Mouse (Mus musculus): ENCODE results near the gene Ttc5. TPM values are rescaled to one million over a fixed set of nuclear protein-coding genes. Genes with fewer than 3 reads are reported as not detected.

Ttc5 gene
- polyA plus RNA-seq (2015; fragmentation: Nextera tagmentation; extraction: Ambion mirVana) = 58.4 and 65.4 TPM in 2 replicates

DNA sequence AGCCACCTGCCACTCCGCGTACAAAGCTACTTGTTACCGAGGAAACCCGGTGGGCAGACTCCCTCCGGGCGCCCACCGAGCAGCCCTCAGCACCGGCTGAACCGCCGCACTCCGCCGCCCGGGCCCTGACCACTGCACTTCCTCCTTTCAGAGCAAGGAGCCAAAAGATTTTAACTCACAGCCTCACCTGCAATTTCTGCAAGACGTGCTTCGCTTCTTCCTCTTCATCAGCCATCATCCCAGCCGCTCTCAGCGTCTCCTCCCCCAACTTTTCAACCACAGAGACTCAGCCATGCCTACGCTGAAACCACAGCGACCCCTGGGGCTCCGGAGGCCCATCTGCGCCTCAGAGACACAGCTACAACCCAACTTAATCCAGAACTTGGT is at the start of gene Ttc5:
Ttc5 (minus strand) TSS at position 269 of the 387 bp plus-strand sequence.
- TF ChIP-seq CTCF (IDR thresholded peaks at IDR 0.05; ENCODE audit: low read depth) = peak; percentile 88
- Histone ChIP-seq H3K9ac (ENCODE audit: low read depth, low read length) (peak within 1 kb of the TSS; percentile 78), H3K27me3 (ENCODE audit: insufficient read depth, low read length) (no peaks in the 10 kb centered on the region), H3K4me3 (replicated peaks; ENCODE audit: low read depth, low read length) (peak within 1 kb of the TSS; percentile 72), H3K36me3 (ENCODE audit: insufficient read depth, low read length) (peaks cover 10% of the 10 kb centered on the region; the same call in 1 of the 2 replicates), H3K4me2 (ENCODE audit: low read length) (peak within 1 kb of the TSS; percentile 64), H3K27ac (peak within 1 kb of the TSS; percentile 84), H3K9me3 (replicated peaks; ENCODE audit: low read length) (no peaks in the 10 kb centered on the region), H3K4me1 (replicated peaks; ENCODE audit: insufficient read depth, low read length) (no peaks in the 10 kb centered on the region)
- DNase-seq (ENCODE audit: low spot score) (peak; percentile 91), ATAC-seq (replicated peaks; ENCODE audit: low FRiP score, low read depth) (peak; percentile 88)
- under 1% methylated on average over 21 of the region's 21 CpGs for WGBS

- no peaks in the 10 kb centered on the region for H3K4me1 ChIP-seq (replicated peaks; ENCODE audit: insufficient read depth, low read length)
- no peaks in the 10 kb centered on the region for H3K27me3 ChIP-seq (ENCODE audit: insufficient read depth, low read length)
- TF ChIP-seq CTCF (IDR thresholded peaks at IDR 0.05; ENCODE audit: low read depth) = no peak
- no peaks in the 10 kb centered on the region for H3K36me3 ChIP-seq (ENCODE audit: insufficient read depth, low read length)
- H3K9me3 ChIP-seq (replicated peaks; ENCODE audit: low read length) = no peaks in the 10 kb centered on the region
- no peak for DNase-seq (ENCODE audit: low spot score)
- no peak overlapping the region for H3K4me3 ChIP-seq (replicated peaks; ENCODE audit: low read depth, low read length)
- 54% methylated on average over 2 of the region's 2 CpGs for WGBS
- ATAC-seq (replicated peaks; ENCODE audit: low FRiP score, low read depth) = 0 out of 2 replicates have a peak, but pooled peaks have one; percentile 11
- no peak overlapping the region for H3K9ac ChIP-seq (ENCODE audit: low read depth, low read length)
- H3K27ac ChIP-seq = no peak overlapping the region
- no peak overlapping the region for H3K4me2 ChIP-seq (ENCODE audit: low read length)
Measured at GRCm38 (mm10) chr14:50834435-50834834, 49.1 kb upstream of the Ttc5 start.

DNA sequence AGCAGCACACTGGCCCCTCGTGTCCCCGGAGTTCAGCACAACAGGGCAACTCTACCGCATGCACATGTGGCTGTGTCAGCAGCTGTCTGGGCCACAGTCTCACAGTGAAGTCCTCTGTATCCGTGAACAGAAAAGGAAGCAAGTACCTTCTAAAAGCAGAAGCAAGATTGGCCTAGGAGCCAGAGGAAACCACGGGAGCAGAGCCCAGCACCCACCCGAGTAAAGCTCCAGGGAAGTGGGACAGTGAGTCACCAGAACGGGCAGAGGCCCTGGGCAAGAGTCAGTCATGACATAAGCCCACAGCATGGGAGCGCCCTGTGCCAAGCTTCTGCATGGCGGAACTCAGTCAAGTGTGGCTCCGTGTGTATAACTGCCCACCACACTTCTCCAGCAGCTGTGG is 48.6 kb upstream of the Ttc5 start:
- ATAC-seq (replicated peaks; ENCODE audit: low FRiP score, low read depth) (0 out of 2 replicates have a peak, but pooled peaks have one; percentile 53), DNase-seq (ENCODE audit: low spot score) (no peak)
- TF ChIP-seq CTCF (IDR thresholded peaks at IDR 0.05; ENCODE audit: low read depth) = no peak
- no peaks in the 10 kb centered on the region for H3K27me3 ChIP-seq (ENCODE audit: insufficient read depth, low read length)
- H3K4me2 ChIP-seq (ENCODE audit: low read length) = no peak overlapping the region
- no peaks in the 10 kb centered on the region for H3K9me3 ChIP-seq (replicated peaks; ENCODE audit: low read length)
- no peak overlapping the region for H3K9ac ChIP-seq (ENCODE audit: low read depth, low read length)
- H3K27ac ChIP-seq = no peak overlapping the region
- no peaks in the 10 kb centered on the region for H3K36me3 ChIP-seq (ENCODE audit: insufficient read depth, low read length)
- H3K4me1 ChIP-seq (replicated peaks; ENCODE audit: insufficient read depth, low read length) = no peaks in the 10 kb centered on the region
- 79% methylated on average over 10 of the region's 10 CpGs for WGBS
- H3K4me3 ChIP-seq (replicated peaks; ENCODE audit: low read depth, low read length) = no peak overlapping the region

- Histone ChIP-seq H3K4me1 (replicated peaks; ENCODE audit: insufficient read depth, low read length) (no peaks in the 10 kb centered on the region), H3K9ac (ENCODE audit: low read depth, low read length) (no peak overlapping the region), H3K4me3 (replicated peaks; ENCODE audit: low read depth, low read length) (no peak overlapping the region), H3K9me3 (replicated peaks; ENCODE audit: low read length) (no peaks in the 10 kb centered on the region), H3K36me3 (ENCODE audit: insufficient read depth, low read length) (peaks cover 7% of the 10 kb centered on the region; the same call in 1 of the 2 replicates), H3K27me3 (ENCODE audit: insufficient read depth, low read length) (no peaks in the 10 kb centered on the region), H3K27ac (no peak overlapping the region), H3K4me2 (ENCODE audit: low read length) (no peak overlapping the region)
- no peak for TF ChIP-seq CTCF (IDR thresholded peaks at IDR 0.05; ENCODE audit: low read depth)
- DNase-seq (ENCODE audit: low spot score) (no peak), ATAC-seq (replicated peaks; ENCODE audit: low FRiP score, low read depth) (no peak)
- WGBS = 71% methylated on average over 3 of the region's 3 CpGs
Measured at GRCm38 (mm10) chr14:50829878-50830277, 44.6 kb upstream of the Ttc5 start.

DNA sequence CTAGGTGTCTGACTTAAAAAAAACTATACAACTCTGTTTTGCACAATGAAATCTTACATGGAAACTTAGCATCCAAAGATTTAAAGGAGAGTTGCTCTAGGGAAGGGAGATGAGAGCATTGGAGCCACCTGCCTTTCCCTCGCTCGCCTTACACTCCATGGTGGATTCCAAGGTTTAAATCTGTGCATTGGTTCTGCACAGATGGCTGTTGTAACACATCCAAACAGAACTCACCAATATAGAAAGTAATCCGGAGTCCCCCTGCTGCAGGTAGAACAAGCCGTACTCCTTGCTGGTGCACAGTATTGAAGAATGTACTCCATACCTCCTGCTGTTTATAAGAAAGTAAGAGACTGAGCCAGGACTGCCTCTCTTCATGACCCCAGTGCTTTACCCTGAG is 41.3 kb upstream of the Ttc5 start:
- ATAC-seq (replicated peaks; ENCODE audit: low FRiP score, low read depth) = no peak
- Histone ChIP-seq H3K27ac (no peak overlapping the region), H3K4me2 (ENCODE audit: low read length) (no peak overlapping the region), H3K9me3 (replicated peaks; ENCODE audit: low read length) (no peaks in the 10 kb centered on the region), H3K27me3 (ENCODE audit: insufficient read depth, low read length) (no peaks in the 10 kb centered on the region), H3K36me3 (ENCODE audit: insufficient read depth, low read length) (peaks cover 36% of the 10 kb centered on the region), H3K4me3 (replicated peaks; ENCODE audit: low read depth, low read length) (no peak overlapping the region), H3K9ac (ENCODE audit: low read depth, low read length) (no peak overlapping the region), H3K4me1 (replicated peaks; ENCODE audit: insufficient read depth, low read length) (no peaks in the 10 kb centered on the region)
- WGBS = 91% methylated on average over 4 of the region's 4 CpGs
- no peak for TF ChIP-seq CTCF (IDR thresholded peaks at IDR 0.05; ENCODE audit: low read depth)
- DNase-seq (ENCODE audit: low spot score) = no peak

DNA sequence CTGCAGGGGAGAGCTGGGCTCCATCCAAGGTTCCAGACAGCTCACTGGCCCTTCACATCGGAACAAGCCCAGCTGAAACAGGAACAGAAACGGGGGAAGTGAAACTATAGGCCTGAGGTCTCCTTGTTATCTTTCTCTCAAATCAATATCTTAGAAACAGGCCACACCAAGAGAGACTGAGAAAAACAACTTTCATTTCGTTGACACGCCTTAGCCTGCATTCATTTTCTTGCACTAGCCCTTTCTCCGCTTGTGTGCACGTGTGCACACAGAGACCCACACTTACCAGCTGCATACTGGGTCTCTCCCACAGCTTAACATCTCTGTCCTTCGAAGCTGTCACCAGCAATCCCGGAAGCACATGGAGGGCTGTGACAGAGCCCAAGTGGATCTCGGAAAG is 38.9 kb upstream of the Ttc5 start:
- DNase-seq (ENCODE audit: low spot score) = no peak
- 87% methylated on average over 9 of the region's 9 CpGs for WGBS
- H3K27me3 ChIP-seq (ENCODE audit: insufficient read depth, low read length) = no peaks in the 10 kb centered on the region
- H3K4me3 ChIP-seq (replicated peaks; ENCODE audit: low read depth, low read length) = no peak overlapping the region
- no peaks in the 10 kb centered on the region for H3K4me1 ChIP-seq (replicated peaks; ENCODE audit: insufficient read depth, low read length)
- no peaks in the 10 kb centered on the region for H3K9me3 ChIP-seq (replicated peaks; ENCODE audit: low read length)
- no peak for TF ChIP-seq CTCF (IDR thresholded peaks at IDR 0.05; ENCODE audit: low read depth)
- H3K4me2 ChIP-seq (ENCODE audit: low read length) = no peak overlapping the region
- H3K9ac ChIP-seq (ENCODE audit: low read depth, low read length) = no peak overlapping the region
- no peak for ATAC-seq (replicated peaks; ENCODE audit: low FRiP score, low read depth)
- peaks cover 58% of the 10 kb centered on the region for H3K36me3 ChIP-seq (ENCODE audit: insufficient read depth, low read length)
- no peak overlapping the region for H3K27ac ChIP-seq

- TF ChIP-seq CTCF (IDR thresholded peaks at IDR 0.05; ENCODE audit: low read depth) = 0 out of 2 replicates have a peak, but pooled peaks have one; percentile 18
- H3K27me3 ChIP-seq (ENCODE audit: insufficient read depth, low read length) = no peaks in the 10 kb centered on the region
- H3K36me3 ChIP-seq (ENCODE audit: insufficient read depth, low read length) = peaks cover 59% of the 10 kb centered on the region
- no peak overlapping the region for H3K4me3 ChIP-seq (replicated peaks; ENCODE audit: low read depth, low read length)
- WGBS = 83% methylated on average over 2 of the region's 2 CpGs
- DNase-seq (ENCODE audit: low spot score) (no peak), ATAC-seq (replicated peaks; ENCODE audit: low FRiP score, low read depth) (no peak)
- no peak overlapping the region for H3K9ac ChIP-seq (ENCODE audit: low read depth, low read length)
- no peaks in the 10 kb centered on the region for H3K4me1 ChIP-seq (replicated peaks; ENCODE audit: insufficient read depth, low read length)
- H3K4me2 ChIP-seq (ENCODE audit: low read length) = no peak overlapping the region
- H3K27ac ChIP-seq = no peak overlapping the region
- H3K9me3 ChIP-seq (replicated peaks; ENCODE audit: low read length) = no peaks in the 10 kb centered on the region
Measured at GRCm38 (mm10) chr14:50823240-50823639, 37.9 kb upstream of the Ttc5 start.
